Mouse (Mus musculus): ENCODE data around the gene Tctex1d2. TPM values are rescaled to one million over a fixed set of nuclear protein-coding genes. Genes with fewer than 3 reads are reported as not detected.
A peak's percentile ranks its signal among the peaks of the same experiment; 100 is the strongest.

Gene Tctex1d2
- 10 to 100 TPM in 1 of 2 experiments, 1 to 10 TPM in 1; 9.8 to 14.4 TPM for total RNA-seq (2021)

- peak; percentile 83 for DNase-seq (ENCODE audit: extremely low spot score in 1 of 2, low spot score in 1 of 2)
Measured at GRCm38 (mm10) chr16:32419517-32420483, at the start of gene Tctex1d2. Gene Tctex1d2 (plus strand): TSS chr16:32419702.

GRCm38 (mm10) chr16:32371351-32371750, 48.2 kb upstream of the Tctex1d2 start:
- peak in 1 of 2 experiments; percentile 38 for DNase-seq (ENCODE audit: extremely low spot score in 1 of 2, low spot score in 1 of 2)

GRCm38 (mm10) chr16:32379575-32379974, 39.9 kb upstream of the Tctex1d2 start:
- no peak for DNase-seq (ENCODE audit: extremely low spot score in 1 of 2, low spot score in 1 of 2)

DNA sequence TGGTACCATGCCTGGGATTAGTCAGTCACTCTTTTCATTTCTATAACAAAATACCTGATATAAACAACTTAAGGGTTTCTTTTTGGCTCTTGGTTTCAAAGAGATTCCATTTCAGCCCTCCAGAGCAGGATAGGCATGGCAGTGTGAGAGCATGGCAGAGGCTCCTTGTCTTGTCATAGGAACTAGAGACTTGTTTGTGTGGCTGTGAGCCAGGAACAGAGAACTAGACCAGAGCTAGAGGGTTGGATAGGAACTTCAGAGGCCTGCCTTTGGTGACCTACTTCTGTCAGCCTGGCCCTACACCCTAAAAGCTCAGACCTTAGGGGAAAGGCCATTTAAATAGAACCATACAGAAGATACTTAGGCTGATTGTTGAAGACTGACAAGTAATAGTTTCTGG, 36.6 kb upstream of the Tctex1d2 start:
- no peak for DNase-seq (ENCODE audit: extremely low spot score in 1 of 2, low spot score in 1 of 2)

DNA sequence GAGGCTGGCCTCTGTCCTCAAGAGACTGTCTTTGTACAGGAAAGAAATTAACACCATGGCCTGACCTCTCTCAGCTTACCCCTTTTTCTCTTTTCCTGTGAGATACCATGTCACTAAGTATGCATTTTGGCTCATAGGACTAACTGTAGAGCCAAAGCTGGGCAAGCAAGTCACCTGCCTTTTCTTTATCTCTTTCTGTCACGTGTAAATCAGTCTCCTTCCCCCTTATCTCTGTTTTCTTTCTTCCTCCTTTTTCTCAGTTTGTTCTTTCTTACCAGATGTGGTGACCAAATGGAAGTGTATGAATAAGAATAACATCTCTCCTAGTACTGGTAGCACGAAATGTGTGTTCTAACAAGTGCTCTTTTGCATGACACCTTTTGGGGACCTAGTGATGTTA, 34.6 kb upstream of the Tctex1d2 start:
- DNase-seq (ENCODE audit: extremely low spot score in 1 of 2, low spot score in 1 of 2), result no peak

DNA sequence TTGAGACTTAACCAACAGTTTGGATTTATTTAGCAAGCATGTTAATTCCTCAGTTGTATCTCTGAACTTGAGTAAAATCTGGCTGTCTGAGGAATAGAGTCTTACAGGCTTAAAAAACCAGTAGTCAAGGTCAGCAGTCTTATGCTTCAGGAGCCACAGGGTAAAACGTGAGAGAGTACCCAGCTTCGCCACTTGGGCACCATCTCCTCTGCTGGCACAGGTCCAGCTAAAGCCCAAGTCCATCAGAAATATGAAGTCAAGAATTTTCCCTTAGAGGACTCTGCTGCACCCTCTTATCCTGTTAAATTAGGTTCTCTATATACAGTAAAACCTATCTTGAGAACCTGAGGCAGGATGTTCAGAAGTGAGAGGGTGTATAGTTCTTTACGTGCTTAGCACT, 32.7 kb upstream of the Tctex1d2 start:
- DNase-seq (ENCODE audit: extremely low spot score in 1 of 2, low spot score in 1 of 2), result no peak

DNA sequence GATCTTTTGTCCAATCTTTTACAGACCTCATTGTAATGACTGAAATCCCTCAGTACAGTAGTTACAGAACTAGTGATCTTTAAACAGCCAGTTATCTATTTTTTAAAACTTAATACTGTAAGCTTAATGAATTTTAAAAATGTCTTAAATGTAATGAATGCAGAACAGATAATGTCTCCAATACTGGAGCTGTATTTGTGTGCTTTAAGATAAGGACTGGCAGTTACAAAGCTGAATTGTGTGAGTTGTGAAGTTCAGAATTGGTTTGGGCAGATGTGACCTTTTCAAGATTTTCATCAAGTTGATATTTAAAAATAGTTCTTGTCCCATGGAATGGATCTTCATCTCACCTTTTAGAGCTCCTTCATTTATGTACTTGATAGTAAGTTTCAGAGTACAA, 30.5 kb upstream of the Tctex1d2 start:
- DNase-seq (ENCODE audit: extremely low spot score in 1 of 2, low spot score in 1 of 2), result no peak

DNA sequence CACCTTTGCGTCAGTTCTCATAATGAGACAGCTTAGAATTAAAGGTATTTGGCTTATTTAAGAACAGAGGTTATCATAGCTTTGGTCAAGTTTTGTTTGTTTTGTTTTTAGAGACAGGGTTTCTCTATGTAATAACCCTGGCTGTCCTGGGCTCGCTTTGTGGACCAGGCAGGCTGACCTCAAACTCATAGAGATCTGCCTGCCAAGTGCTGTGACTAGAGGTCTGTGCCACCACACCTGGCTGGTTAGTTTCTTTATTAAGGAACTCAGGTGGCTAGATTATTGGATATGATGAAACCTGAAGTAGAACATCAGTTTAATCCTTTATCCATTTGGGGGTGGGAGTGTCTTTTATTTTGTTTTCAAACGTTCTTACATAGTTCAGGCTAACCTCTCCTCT, 29.7 kb upstream of the Tctex1d2 start:
- no peak for DNase-seq (ENCODE audit: extremely low spot score in 1 of 2, low spot score in 1 of 2)

DNA sequence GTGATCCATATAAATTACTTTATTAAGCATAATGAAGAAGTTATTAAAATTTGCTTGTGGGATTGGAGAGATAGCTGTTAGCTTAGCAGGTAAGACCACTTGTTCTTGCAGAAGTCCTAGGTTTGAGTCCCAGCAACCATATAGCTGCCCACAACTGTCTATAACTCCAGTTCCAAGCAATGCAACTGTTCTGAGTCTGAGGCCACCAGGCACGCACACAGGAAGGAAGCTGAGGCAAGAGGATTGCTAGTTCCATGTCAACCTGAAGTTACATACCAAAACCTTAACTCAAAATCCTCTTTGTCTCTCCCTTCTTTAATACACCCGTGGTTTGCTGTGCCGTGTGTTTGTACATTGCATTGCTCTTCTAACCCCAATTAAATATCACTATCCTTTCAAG, 28.6 kb upstream of the Tctex1d2 start:
- DNase-seq (ENCODE audit: extremely low spot score in 1 of 2, low spot score in 1 of 2), result no peak

DNA sequence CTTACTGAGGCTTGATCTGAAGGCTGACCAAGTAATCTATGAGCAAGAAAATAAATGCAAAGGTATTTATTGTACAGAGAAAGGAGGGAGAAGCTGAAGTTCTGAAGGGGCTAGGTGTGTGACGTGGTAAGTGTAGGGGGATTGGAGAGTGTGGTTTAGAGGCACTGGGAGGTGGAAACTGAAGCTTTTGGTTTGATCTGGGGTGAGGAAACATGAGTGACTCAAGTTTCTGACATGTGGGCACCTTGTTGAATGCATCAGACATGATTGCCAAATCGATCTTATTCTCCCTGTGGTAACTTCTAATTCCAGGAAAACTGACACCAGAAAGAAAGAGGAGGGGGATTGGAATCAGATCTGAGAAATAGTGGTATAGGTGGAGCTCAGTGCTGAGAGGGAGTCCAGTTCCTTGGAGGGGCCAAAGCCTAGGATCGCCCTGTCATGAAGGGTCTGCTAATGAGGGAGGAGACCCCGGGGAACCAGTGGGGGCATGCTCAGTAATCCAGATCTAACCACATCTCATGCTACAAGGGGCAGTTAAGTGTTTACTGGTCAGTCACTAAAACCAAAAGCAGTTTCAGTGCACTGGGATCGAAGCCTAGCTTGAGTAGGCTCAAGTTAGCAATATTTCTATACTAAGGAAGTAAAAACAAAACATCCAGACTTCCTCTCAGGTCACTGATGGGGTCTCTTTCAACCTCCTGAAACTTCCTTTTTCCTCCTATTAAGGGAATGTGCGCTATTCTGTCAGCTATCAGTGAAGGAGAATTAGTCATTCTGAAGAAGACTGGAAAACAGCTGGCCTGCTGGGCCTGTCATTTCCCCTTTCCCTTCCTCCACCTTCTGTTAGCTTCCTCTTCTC, 23.6 kb upstream of the Tctex1d2 start:
- DNase-seq (ENCODE audit: extremely low spot score in 1 of 2, low spot score in 1 of 2), result no peak

DNA sequence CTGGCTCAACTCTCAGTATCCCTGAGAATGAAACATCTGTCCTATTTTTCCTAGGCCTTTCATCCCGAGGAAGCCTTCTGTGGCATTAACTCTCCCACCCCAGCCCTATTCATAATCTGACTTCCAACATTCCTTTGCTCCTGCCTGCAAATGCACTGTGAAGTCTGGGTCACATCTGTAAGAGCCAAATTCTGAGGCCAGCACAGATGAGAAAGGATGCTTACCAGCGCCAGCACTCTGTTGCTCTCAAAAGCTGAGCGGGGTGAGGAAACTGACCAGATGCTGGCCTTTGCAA, 23.0 kb upstream of the Tctex1d2 start:
- no peak for DNase-seq (ENCODE audit: extremely low spot score in 1 of 2, low spot score in 1 of 2)

DNA sequence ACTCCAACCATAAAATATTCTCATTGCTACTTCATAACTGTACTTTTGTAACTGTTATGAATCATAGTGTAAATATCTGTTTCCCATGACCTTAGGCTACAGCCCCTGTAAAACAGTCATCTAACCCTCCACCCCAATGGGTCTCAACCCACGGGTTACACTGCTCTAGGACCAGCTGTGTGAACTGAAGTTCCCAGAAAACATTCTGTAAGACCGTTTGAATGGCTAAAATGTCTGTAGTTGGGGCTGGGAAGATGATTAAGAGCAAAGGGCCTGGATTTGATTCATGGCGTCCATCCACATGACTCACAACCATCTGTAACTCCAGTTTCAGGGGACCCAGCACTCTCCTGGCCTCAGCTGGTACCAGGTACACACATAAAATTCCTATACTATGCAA, 21.3 kb upstream of the Tctex1d2 start:
- DNase-seq (ENCODE audit: extremely low spot score in 1 of 2, low spot score in 1 of 2), result no peak

DNA sequence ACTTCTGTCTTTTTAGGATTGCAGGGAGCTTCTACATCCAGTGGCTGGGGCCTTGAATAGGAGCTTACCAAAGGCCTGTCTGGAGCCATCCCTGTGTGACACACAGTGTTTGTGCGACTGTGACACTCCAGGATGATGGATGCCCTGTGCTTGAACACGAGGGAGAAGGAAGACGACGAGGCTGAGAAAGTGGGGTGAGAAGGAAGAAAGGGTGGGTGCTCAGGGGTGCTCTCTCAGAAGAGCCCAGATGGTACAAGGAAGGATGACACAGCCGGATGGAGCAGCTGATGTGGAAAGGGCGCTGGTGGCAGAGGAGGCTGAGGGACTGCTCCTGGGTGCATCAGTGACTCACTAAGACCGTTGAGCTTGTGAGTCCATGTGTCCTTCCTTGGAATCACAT, 19.2 kb upstream of the Tctex1d2 start, which contains the start of gene Tm4sf19:
Gene Tm4sf19 (plus strand): TSS at position 240 of the 400 bp plus-strand sequence.
- DNase-seq (ENCODE audit: extremely low spot score in 1 of 2, low spot score in 1 of 2), result no peak

GRCm38 (mm10) chr16:32401335-32401965, 18.1 kb upstream of the Tctex1d2 start:
- no peak for DNase-seq (ENCODE audit: extremely low spot score in 1 of 2, low spot score in 1 of 2)

DNA sequence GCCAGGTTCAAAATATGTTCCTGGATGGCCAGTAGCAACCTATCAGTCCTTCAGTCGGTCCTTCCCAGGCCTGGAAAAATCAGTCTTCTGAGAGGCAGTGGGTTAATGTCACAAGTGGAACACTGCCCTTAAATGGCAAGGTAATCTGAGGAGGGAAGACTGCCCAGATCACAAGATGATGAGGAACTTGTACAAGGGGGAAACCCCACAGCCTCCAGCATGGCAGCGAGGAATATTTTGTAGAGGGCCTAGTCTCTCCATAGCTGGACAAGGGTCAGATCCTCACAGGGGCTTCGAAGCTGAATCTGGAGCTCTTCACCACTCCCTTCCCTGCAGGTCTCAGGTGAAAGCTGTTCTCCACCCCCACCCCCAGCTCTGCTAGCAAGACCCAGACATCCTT, 16.7 kb upstream of the Tctex1d2 start:
- no peak for DNase-seq (ENCODE audit: extremely low spot score in 1 of 2, low spot score in 1 of 2)

GRCm38 (mm10) chr16:32405716-32406115, 13.8 kb upstream of the Tctex1d2 start:
- DNase-seq (ENCODE audit: extremely low spot score in 1 of 2, low spot score in 1 of 2), result no peak

DNA sequence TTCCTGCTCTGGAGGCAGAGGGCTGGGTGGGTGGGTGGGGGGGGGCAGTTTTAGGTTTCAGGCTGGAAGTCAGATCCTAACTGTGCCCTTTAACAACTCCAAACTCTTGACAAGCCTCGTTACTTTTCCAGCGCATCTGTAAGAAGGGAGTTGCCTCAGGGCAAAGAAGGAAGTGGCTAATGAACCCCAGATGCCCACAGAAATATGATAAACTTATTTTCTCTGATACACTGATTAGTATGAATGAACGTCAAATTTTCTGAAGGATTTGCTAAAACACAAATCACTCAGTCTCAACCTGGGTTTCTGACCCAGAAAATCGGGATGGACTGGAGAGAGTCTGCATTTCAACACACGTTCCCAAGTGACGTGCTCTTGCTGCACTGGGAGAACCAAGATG, 12.8 kb upstream of the Tctex1d2 start:
- no peak for DNase-seq (ENCODE audit: extremely low spot score in 1 of 2, low spot score in 1 of 2)

- DNase-seq (ENCODE audit: extremely low spot score in 1 of 2, low spot score in 1 of 2), result no peak
Measured at GRCm38 (mm10) chr16:32407730-32408129, 11.8 kb upstream of the Tctex1d2 start.

GRCm38 (mm10) chr16:32417457-32417856, 2.0 kb upstream of the Tctex1d2 start:
- no peak for DNase-seq (ENCODE audit: extremely low spot score in 1 of 2, low spot score in 1 of 2)

DNA sequence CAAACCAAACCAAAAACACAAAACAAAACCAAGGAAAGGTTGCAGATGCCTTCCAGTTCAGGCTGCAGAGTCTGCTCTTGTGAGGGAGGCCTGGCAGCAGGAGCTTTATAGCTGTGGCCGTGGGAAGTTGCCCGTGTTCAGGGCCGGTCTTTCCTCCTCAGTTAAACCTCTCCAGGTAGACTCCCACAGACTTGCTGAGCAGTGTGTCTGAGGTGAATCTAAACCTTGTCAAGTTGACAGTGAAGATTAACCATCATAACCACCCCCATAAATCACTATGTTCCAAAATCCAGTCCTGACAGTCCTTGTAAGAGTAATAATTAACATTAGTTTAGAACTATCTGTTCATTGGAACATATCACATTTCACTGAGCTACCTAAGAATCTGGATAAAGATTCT, 8.0 kb downstream of the Tctex1d2 start:
- DNase-seq (ENCODE audit: extremely low spot score in 1 of 2, low spot score in 1 of 2), result no peak

- DNase-seq (ENCODE audit: extremely low spot score in 1 of 2, low spot score in 1 of 2), result peak; percentile 78 to 83
Measured at GRCm38 (mm10) chr16:32430474-32431046, 11.1 kb downstream of the Tctex1d2 start, which contains the start of gene Pcyt1a. Gene Pcyt1a (plus strand): TSS chr16:32430921.
